Mouse (Mus musculus) ES-E14 (cell line): ENCODE results near the gene Tnrc6c.

ENCODE experiments used
- CHD2 ChIP-seq: IDR thresholded peaks from 2 replicates; pipeline ENCODE4 v1.6.1; 2014; ENCODE audit warnings: mild to moderate bottlenecking, low read depth, low read length, inconsistent platforms
- HCFC1 ChIP-seq: IDR thresholded peaks from 2 replicates; pipeline ENCODE4 v1.6.1; 2012; ENCODE audit warnings: low read length, inconsistent platforms, borderline replicate concordance; ENCODE audit not compliant: insufficient read depth
- MAFK ChIP-seq: IDR thresholded peaks from 2 replicates; pipeline ENCODE4 v1.6.1; 2014; ENCODE audit warnings: mild to moderate bottlenecking, low read depth, low read length, inconsistent platforms; ENCODE audit not compliant: insufficient read depth
- ZC3H11A ChIP-seq: IDR thresholded peaks from 2 replicates; pipeline ENCODE4 v1.6.1; 2012; ENCODE audit warnings: low read depth, mild to moderate bottlenecking, inconsistent platforms, low read length, borderline replicate concordance
- ZNF384 ChIP-seq: IDR thresholded peaks from 2 replicates; pipeline ENCODE4 v1.6.1; 2012; ENCODE audit warnings: low read depth, low read length, inconsistent platforms

GRCm38 (mm10) chr11:117800038-117800437, 145.9 kb downstream of the Tnrc6c start:
- TF ChIP-seq ZNF384 (no peak), CHD2 (no peak), ZC3H11A (no peak), MAFK (no peak), HCFC1 (no peak)
